Mouse (Mus musculus) intestine, embryonic 14.5 days (tissue): ENCODE measurements around the gene Ap5z1. TPM values are rescaled to one million over a fixed set of nuclear protein-coding genes. Genes with fewer than 3 reads are reported as not detected.

Source experiments
- ATAC-seq: fragments of 200-750 bp; cut with Nextera tagmentation; replicated peaks from 2 replicates; pipeline ENCODE4 v1.8.0; 2017; ENCODE audit warnings: low read depth, moderate number of reproducible peaks, moderate TSS enrichment, moderate library complexity; ENCODE audit not compliant: low FRiP score, low TSS enrichment
- DNase-seq: peaks from one replicate; pipeline ENCODE4 v3.0.0-alpha.2; 2018; ENCODE audit warnings: low spot score
- H3K27ac ChIP-seq: fragments of 300-500 bp; sonication (generic); 2 replicates; pipeline ENCODE4 v1.5.1; 2014; ENCODE audit warnings: low read depth, mild to moderate bottlenecking, control low read depth
- H3K27me3 ChIP-seq: fragments of 300-500 bp; sonication (generic); replicated peaks from 2 replicates; pipeline ENCODE4 v1.6.1; 2014; ENCODE audit warnings: low read length, control low read depth; ENCODE audit not compliant: control insufficient read depth, insufficient read depth
- H3K36me3 ChIP-seq: fragments of 300-500 bp; sonication (generic); 2 replicates; pipeline ENCODE4 v1.6.1; 2014; ENCODE audit warnings: low read length, control low read depth; ENCODE audit not compliant: control insufficient read depth, insufficient read depth
- H3K4me1 ChIP-seq: fragments of 300-500 bp; sonication (generic); replicated peaks from 2 replicates; pipeline ENCODE4 v1.6.1; 2014; ENCODE audit warnings: low read length, control low read depth, mixed read lengths; ENCODE audit not compliant: control insufficient read depth, insufficient read depth
- H3K4me2 ChIP-seq: fragments of 300-500 bp; sonication (generic); 2 replicates; pipeline ENCODE4 v1.6.1; 2014; ENCODE audit warnings: low read length
- H3K4me3 ChIP-seq: fragments of 300-500 bp; sonication (generic); 2 replicates; pipeline ENCODE4 v1.5.1; 2014; ENCODE audit warnings: low read depth, low read length, control low read depth, mixed read lengths
- H3K9ac ChIP-seq: fragments of 300-500 bp; sonication (generic); 2 replicates; pipeline ENCODE4 v1.6.1; 2014; ENCODE audit warnings: mild to moderate bottlenecking, low read length
- H3K9me3 ChIP-seq: fragments of 300-500 bp; sonication (generic); 2 replicates; pipeline ENCODE4 v1.6.1; 2016; ENCODE audit warnings: low read length, control low read depth; ENCODE audit not compliant: control insufficient read depth
- WGBS: fragments of 180-500 bp; shearing (Covaris S2); extraction: QIAGEN DNeasy Blood & Tissue Kit; methylation state at CpG from one replicate; pipeline ENCODE4 v1.1.7; 2014; 5-methylcytosine and 5-hydroxymethylcytosine counted together
- polyA plus RNA-seq: library from polyadenylated mRNA; unstranded; fragments of >200 nt; fragmentation: Nextera tagmentation; extraction: Ambion mirVana; gene quantifications from 2 replicates; pipeline ENCODE4 v1.2.1, GENCODE M21; 2014

Gene Ap5z1
- 10.5 and 12.3 TPM in 2 replicates for polyA plus RNA-seq

GRCm38 (mm10) chr5:142463461-142464454 is at the start of gene Ap5z1:
TSS of gene Ap5z1 (plus strand) at chr5:142463944.
- peak within 1 kb of the TSS; percentile 69 for H3K4me3 ChIP-seq
- H3K27ac ChIP-seq: peak within 1 kb of the TSS; percentile 79
- no peaks in the 10 kb centered on the region for H3K27me3 ChIP-seq
- DNase-seq (peak; percentile 93), ATAC-seq (peak; percentile 90)
- peaks cover 6% of the 10 kb centered on the region; the same call in 1 of the 2 replicates for H3K4me1 ChIP-seq
- H3K36me3 ChIP-seq: peaks cover 16% of the 10 kb centered on the region
- H3K9ac ChIP-seq: peak within 1 kb of the TSS; percentile 67
- no peaks in the 10 kb centered on the region for H3K9me3 ChIP-seq
- H3K4me2 ChIP-seq: peak within 1 kb of the TSS; percentile 87
- 2% methylated on average over 60 of the region's 60 CpGs for WGBS

DNA sequence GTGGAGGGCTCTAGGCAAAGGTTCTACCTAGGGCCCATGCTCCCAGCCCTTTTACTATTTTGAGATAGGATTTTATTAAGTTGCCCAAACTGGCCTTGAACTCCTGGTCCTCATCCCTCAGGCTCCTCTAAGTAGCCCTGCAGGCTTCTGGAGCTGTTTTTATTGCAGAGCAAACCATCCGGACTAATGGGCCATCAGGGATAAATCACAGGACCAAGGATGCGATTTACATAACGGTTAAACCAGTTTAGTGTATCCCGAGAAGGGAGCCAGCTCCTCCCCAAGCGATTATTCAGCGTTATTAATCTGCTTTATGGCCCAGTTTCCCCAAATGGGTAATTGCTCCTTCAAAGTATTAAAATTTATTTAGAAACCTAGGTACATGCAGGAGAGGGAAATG is 48.3 kb upstream of the Ap5z1 start:
- H3K36me3 ChIP-seq: peaks cover 12% of the 10 kb centered on the region
- no peak overlapping the region for H3K4me3 ChIP-seq
- H3K9ac ChIP-seq: no peak overlapping the region
- H3K9me3 ChIP-seq: no peaks in the 10 kb centered on the region
- H3K4me2 ChIP-seq: no peak overlapping the region
- no peak overlapping the region for H3K27ac ChIP-seq
- 57% methylated on average over 6 of the region's 6 CpGs for WGBS
- H3K27me3 ChIP-seq: no peaks in the 10 kb centered on the region
- DNase-seq (no peak), ATAC-seq (no peak)
- peaks cover 14% of the 10 kb centered on the region for H3K4me1 ChIP-seq

- no peak overlapping the region for H3K4me2 ChIP-seq
- no peaks in the 10 kb centered on the region for H3K9me3 ChIP-seq
- peak; percentile 49 for DNase-seq
- peaks cover 14% of the 10 kb centered on the region for H3K4me1 ChIP-seq
- WGBS: 19% methylated on average over 14 of the region's 14 CpGs
- no peaks in the 10 kb centered on the region for H3K27me3 ChIP-seq
- no peak overlapping the region for H3K27ac ChIP-seq
- H3K36me3 ChIP-seq: peaks cover 19% of the 10 kb centered on the region
- no peak overlapping the region for H3K9ac ChIP-seq
- no peak overlapping the region for H3K4me3 ChIP-seq
- ATAC-seq: no peak
These were observed 47.5 kb upstream of the Ap5z1 start for GRCm38 (mm10) chr5:142416070-142416775.

- DNase-seq: no peak
- H3K27ac ChIP-seq: no peak overlapping the region
- H3K9ac ChIP-seq: no peak overlapping the region
- H3K4me3 ChIP-seq: no peak overlapping the region
- no peaks in the 10 kb centered on the region for H3K9me3 ChIP-seq
- no peak for ATAC-seq
- peaks cover 19% of the 10 kb centered on the region for H3K36me3 ChIP-seq
- no peak overlapping the region for H3K4me2 ChIP-seq
- 84% methylated on average over 3 of the region's 3 CpGs for whole genome bisulfite sequencing
- no peaks in the 10 kb centered on the region for H3K27me3 ChIP-seq
- peaks cover 14% of the 10 kb centered on the region for H3K4me1 ChIP-seq
These were observed 46.6 kb upstream of the Ap5z1 start for GRCm38 (mm10) chr5:142417104-142417503.

GRCm38 (mm10) chr5:142417876-142418275 is 45.9 kb upstream of the Ap5z1 start:
- Histone ChIP-seq H3K4me1 (peaks cover 14% of the 10 kb centered on the region), H3K36me3 (peaks cover 26% of the 10 kb centered on the region), H3K9ac (no peak overlapping the region), H3K27me3 (no peaks in the 10 kb centered on the region), H3K4me3 (no peak overlapping the region), H3K4me2 (no peak overlapping the region), H3K27ac (no peak overlapping the region), H3K9me3 (no peaks in the 10 kb centered on the region)
- ATAC-seq (no peak), DNase-seq (no peak)
- 54% methylated on average over 9 of the region's 9 CpGs for WGBS

GRCm38 (mm10) chr5:142418419-142418818 is 45.3 kb upstream of the Ap5z1 start:
- ATAC-seq (no peak), DNase-seq (no peak)
- Histone ChIP-seq H3K9ac (no peak overlapping the region), H3K4me3 (no peak overlapping the region), H3K4me1 (peaks cover 14% of the 10 kb centered on the region), H3K36me3 (peaks cover 26% of the 10 kb centered on the region), H3K27ac (no peak overlapping the region), H3K9me3 (no peaks in the 10 kb centered on the region), H3K27me3 (no peaks in the 10 kb centered on the region), H3K4me2 (no peak overlapping the region)
- 91% methylated on average over 4 of the region's 4 CpGs for WGBS

DNA sequence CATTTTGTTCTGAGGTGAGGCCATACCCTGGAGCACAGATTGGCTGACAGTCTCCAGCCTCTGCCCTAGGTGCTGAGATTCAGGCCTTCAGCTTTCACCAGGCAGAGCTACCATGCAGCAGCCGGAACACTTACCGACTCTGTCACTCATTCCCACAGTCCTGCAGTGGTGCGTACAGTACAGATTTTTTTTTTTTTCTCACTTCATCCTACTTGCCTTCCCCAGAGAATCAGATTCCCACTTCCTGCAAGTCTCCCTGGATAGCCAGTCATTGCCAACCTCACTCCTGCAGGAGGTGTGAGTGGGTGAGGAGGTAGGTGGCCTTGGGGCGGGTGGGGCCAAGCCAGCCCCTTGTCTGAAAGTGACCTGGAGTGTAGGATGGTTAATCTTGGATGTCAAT is 43.4 kb upstream of the Ap5z1 start:
- H3K4me1 ChIP-seq: peaks cover 29% of the 10 kb centered on the region
- DNase-seq (no peak), ATAC-seq (no peak)
- 85% methylated on average over 4 of the region's 4 CpGs for WGBS
- no peak overlapping the region for H3K4me3 ChIP-seq
- H3K9ac ChIP-seq: no peak overlapping the region
- H3K36me3 ChIP-seq: peaks cover 26% of the 10 kb centered on the region
- no peaks in the 10 kb centered on the region for H3K9me3 ChIP-seq
- H3K27me3 ChIP-seq: no peaks in the 10 kb centered on the region
- H3K27ac ChIP-seq: no peak overlapping the region
- no peak overlapping the region for H3K4me2 ChIP-seq

- H3K9me3 ChIP-seq: no peaks in the 10 kb centered on the region
- no peak overlapping the region for H3K4me3 ChIP-seq
- DNase-seq (no peak), ATAC-seq (no peak)
- WGBS: 95% methylated on average over 9 of the region's 9 CpGs
- H3K27me3 ChIP-seq: no peaks in the 10 kb centered on the region
- H3K36me3 ChIP-seq: peaks cover 26% of the 10 kb centered on the region
- no peak overlapping the region for H3K9ac ChIP-seq
- H3K27ac ChIP-seq: no peak overlapping the region
- H3K4me1 ChIP-seq: peaks cover 31% of the 10 kb centered on the region
- no peak overlapping the region for H3K4me2 ChIP-seq
These were observed 42.8 kb upstream of the Ap5z1 start for GRCm38 (mm10) chr5:142420920-142421319.
